Mouse (Mus musculus) olfactory bulb, adult 2 months (tissue): ENCODE results near the gene Hdac11.

Experiments
- CTCF ChIP-seq: fragments of 200-500 bp; IDR thresholded peaks from 2 replicates; pipeline ENCODE4 v1.5.1; 2012; ENCODE audit warnings: low read depth, mild to moderate bottlenecking, low read length, moderate library complexity; ENCODE audit not compliant: insufficient read depth
- POLR2A ChIP-seq: fragments of 200-500 bp; IDR thresholded peaks from 2 replicates; pipeline ENCODE4 v1.6.1; 2012; ENCODE audit warnings: mild to moderate bottlenecking, low read depth, low read length, moderate library complexity; ENCODE audit not compliant: insufficient read depth

DNA sequence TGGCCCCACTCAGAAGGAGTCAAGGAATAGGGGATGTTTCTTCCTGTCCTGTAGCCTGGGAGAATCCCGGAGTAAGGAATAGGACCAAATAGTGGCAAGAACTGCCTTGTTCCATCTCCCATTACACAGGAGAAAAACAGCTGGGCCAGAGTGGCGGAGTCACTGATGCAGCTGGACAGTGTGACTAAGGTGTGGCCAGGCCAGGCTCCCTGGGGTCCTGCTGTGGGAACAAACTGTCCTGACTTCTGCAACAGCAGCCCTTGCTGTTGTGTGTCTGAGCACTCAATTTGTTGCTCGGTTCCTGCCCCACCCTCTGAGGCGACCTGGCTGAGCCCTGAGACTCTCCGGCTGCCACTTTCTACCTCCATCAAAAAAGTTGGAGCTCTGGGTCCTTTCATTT, 29.0 kb downstream of the Hdac11 start:
- no peak for TF ChIP-seq POLR2A
- no peak for TF ChIP-seq CTCF
